Mouse (Mus musculus) testis, adult 2 months (tissue): ENCODE data around the gene Pfkl.

ENCODE experiments used
- CTCF ChIP-seq: fragments of 200-500 bp; IDR thresholded peaks from 2 replicates; pipeline ENCODE4 v1.5.1; 2012; ENCODE audit warnings: low read depth, mild to moderate bottlenecking, inconsistent platforms, low read length, moderate library complexity; ENCODE audit not compliant: control insufficient read depth, insufficient read depth, insufficient replicate concordance
- POLR2A ChIP-seq: fragments of 200-500 bp; IDR thresholded peaks from 2 replicates; pipeline ENCODE4 v1.6.1; 2012; ENCODE audit warnings: low read depth, mild to moderate bottlenecking, inconsistent platforms, low read length, moderate library complexity; ENCODE audit not compliant: control insufficient read depth

DNA sequence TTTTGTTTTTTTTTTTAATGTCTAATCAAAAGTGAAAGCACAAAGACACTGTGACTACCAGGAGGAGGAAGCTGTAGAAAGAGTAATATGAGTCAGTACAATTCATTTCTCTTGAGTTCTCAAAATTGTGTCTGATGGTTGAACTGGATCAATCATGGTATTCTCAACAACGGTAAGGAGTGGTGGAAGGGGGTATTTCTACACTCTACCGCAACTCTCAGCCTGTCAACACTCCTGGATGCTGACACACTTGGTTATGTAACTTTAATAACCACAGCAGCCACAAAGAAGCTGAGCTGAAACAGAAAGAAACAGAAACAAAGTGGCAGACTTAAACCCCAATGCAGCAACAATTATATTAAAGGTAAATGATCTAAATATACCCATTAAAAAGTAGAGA is 47.2 kb downstream of the Pfkl start:
- no peak for TF ChIP-seq CTCF
- no peak for TF ChIP-seq POLR2A
